Mouse (Mus musculus): Measurements from ENCODE around the gene Elavl3.

DNA sequence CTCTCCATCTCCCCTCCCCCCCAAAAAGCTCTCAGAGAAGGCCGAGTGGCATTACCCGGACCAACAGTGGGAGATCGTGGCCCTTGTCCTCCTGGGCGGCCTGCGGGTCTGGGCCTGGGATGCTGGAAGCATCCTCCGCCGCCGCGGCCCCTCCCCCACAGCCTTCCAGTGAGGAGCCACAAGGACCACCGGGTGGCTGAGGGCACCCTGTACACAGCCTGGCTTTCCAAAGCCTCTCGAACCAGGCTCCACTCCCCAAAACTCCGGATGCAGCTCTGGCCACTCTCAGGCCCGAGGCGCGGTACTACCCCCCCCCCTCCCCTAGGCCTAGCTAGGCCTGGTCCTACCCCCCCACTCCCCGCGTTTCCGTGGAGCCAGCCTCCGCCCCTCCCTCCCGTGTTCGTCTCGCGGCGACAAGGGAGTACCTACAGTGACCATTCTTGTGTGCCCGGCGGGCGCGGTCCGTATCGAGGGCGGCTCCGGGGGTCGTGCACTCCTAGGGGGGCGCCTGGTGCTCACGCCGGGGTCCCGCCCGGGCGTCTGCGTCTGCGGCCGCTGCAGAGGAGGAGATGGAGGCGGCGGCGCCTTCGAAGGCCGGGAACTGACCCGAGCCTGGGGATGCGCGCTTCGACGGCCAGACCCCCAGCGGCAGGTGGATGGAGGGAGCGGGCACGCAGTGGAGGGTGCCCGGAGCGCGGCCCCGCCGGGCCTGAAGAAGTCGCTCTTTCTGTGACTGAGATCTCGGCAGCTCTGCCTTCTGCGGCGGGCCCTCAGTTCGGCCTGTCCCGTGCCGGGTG, 464 bp downstream of the Elavl3 start:
- TF ChIP-seq CTCF (IDR thresholded peaks at IDR 0.05; ENCODE audit: control insufficient read depth, insufficient read depth, insufficient read length) (no peak), MYOD1 (IDR thresholded peaks at IDR 0.05; ENCODE audit: control insufficient read depth, insufficient read length, low read depth) (no peak), USF1 (IDR thresholded peaks at IDR 0.05; ENCODE audit: low read depth) (no peak), MAX (IDR thresholded peaks at IDR 0.05) (no peak)

Data from C2C12 (cell line).